Mouse (Mus musculus) forebrain, embryonic 15.5 days (tissue): ENCODE data around the gene Usp2. TPM values are rescaled to one million over a fixed set of nuclear protein-coding genes. Genes with fewer than 3 reads are reported as not detected.

ENCODE experiments used
- ATAC-seq: fragments of 200-750 bp; cut with Nextera tagmentation; replicated peaks from 2 replicates; pipeline ENCODE4 v1.8.0; 2017; ENCODE audit warnings: mild to moderate bottlenecking, moderate TSS enrichment, moderate library complexity
- H3K27ac ChIP-seq: fragments of 300-500 bp; sonication (generic); replicated peaks from 2 replicates; pipeline ENCODE4 v1.5.1; 2015; ENCODE audit warnings: mild to moderate bottlenecking, inconsistent platforms
- H3K27me3 ChIP-seq: fragments of 300-500 bp; sonication (generic); 2 replicates; pipeline ENCODE4 v1.6.1; 2015; ENCODE audit warnings: inconsistent platforms
- H3K36me3 ChIP-seq: fragments of 300-500 bp; sonication (generic); 2 replicates; pipeline ENCODE4 v1.6.1; 2015; ENCODE audit warnings: mild to moderate bottlenecking, inconsistent platforms
- H3K4me1 ChIP-seq: fragments of 300-500 bp; sonication (generic); 2 replicates; pipeline ENCODE4 v1.6.1; 2015; ENCODE audit warnings: inconsistent platforms
- H3K4me2 ChIP-seq: fragments of 300-500 bp; sonication (generic); replicated peaks from 2 replicates; pipeline ENCODE4 v1.6.1; 2015; ENCODE audit warnings: mild to moderate bottlenecking, inconsistent platforms
- H3K4me3 ChIP-seq: fragments of 300-500 bp; sonication (generic); 2 replicates; pipeline ENCODE4 v1.5.1; 2015; ENCODE audit warnings: mild to moderate bottlenecking, inconsistent platforms
- H3K9ac ChIP-seq: fragments of 300-500 bp; sonication (generic); replicated peaks from 2 replicates; pipeline ENCODE4 v1.6.1; 2015; ENCODE audit warnings: mild to moderate bottlenecking, inconsistent platforms
- H3K9me3 ChIP-seq: fragments of 300-500 bp; sonication (generic); 2 replicates; pipeline ENCODE4 v1.6.1; 2016; ENCODE audit warnings: inconsistent platforms
- WGBS: fragments of 180-500 bp; shearing (Covaris S2); methylation state at CpG from one replicate; pipeline ENCODE4 v1.1.7; 2015; ENCODE audit warnings: mixed read lengths; 5-methylcytosine and 5-hydroxymethylcytosine counted together
- polyA plus RNA-seq: library from polyadenylated mRNA; unstranded; fragments of >200 nt; fragmentation: Nextera tagmentation; extraction: Ambion mirVana; gene quantifications from 2 replicates; pipeline ENCODE4 v1.2.1, GENCODE M21; 2015

Gene Usp2
- polyA plus RNA-seq, 1 experiment from 2014 or later: 10.0 TPM

- peaks cover 14% of the 10 kb centered on the region for H3K27me3 ChIP-seq
- no peak for ATAC-seq
- no peaks in the 10 kb centered on the region for H3K36me3 ChIP-seq
- no peaks in the 10 kb centered on the region for H3K9me3 ChIP-seq
- no peak overlapping the region for H3K9ac ChIP-seq
- H3K4me2 ChIP-seq: no peak overlapping the region
- H3K4me3 ChIP-seq: no peak overlapping the region
- 74% methylated on average over 15 of the region's 15 CpGs for WGBS
- H3K27ac ChIP-seq: no peak overlapping the region
- H3K4me1 ChIP-seq: peaks cover 9% of the 10 kb centered on the region
Measured at GRCm38 (mm10) chr9:44048541-44049380, 18.1 kb upstream of the Usp2 start.

- H3K4me3 ChIP-seq: no peak overlapping the region
- H3K4me1 ChIP-seq: 0 out of 2 replicates have a peak, but pooled peaks cover 3% of the 10 kb centered on the region
- no peak overlapping the region for H3K4me2 ChIP-seq
- WGBS: 90% methylated on average over 8 of the region's 8 CpGs
- no peak overlapping the region for H3K9ac ChIP-seq
- peaks cover 7% of the 10 kb centered on the region for H3K27me3 ChIP-seq
- H3K36me3 ChIP-seq: no peaks in the 10 kb centered on the region
- no peak for ATAC-seq
- H3K9me3 ChIP-seq: no peaks in the 10 kb centered on the region
- H3K27ac ChIP-seq: no peak overlapping the region
Measured at GRCm38 (mm10) chr9:44049381-44050165, 17.2 kb upstream of the Usp2 start.

DNA sequence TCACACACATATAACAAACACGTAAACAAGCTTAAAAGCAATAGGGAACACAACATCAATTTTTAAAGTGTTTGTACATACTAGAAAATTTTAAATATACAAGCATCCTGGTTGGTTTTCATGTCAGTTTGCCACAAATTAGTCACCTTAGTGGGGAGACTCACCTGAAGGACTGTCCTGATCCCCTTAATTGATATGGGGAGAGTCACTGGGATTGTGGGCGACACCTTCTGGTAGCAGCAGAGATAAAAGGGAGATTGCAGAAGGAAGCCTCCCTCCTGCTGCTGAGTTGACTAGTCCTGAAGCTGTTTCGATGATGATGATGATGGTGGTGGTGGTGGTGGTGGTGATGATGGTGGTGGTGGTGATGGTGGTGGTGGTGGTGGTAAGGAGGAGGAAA, 14.0 kb upstream of the Usp2 start:
- Histone ChIP-seq H3K4me3 (no peak overlapping the region), H3K4me2 (no peak overlapping the region), H3K4me1 (0 out of 2 replicates have a peak, but pooled peaks cover 3% of the 10 kb centered on the region), H3K27me3 (no peaks in the 10 kb centered on the region), H3K27ac (no peak overlapping the region), H3K9me3 (no peaks in the 10 kb centered on the region), H3K36me3 (no peaks in the 10 kb centered on the region), H3K9ac (no peak overlapping the region)
- no peak for ATAC-seq
- 62% methylated on average over 3 of the region's 3 CpGs for WGBS

GRCm38 (mm10) chr9:44053936-44054335, 12.9 kb upstream of the Usp2 start:
- no peaks in the 10 kb centered on the region for H3K27me3 ChIP-seq
- no peak overlapping the region for H3K4me3 ChIP-seq
- no peak overlapping the region for H3K4me2 ChIP-seq
- no peaks in the 10 kb centered on the region for H3K36me3 ChIP-seq
- H3K4me1 ChIP-seq: no peaks in the 10 kb centered on the region
- no peaks in the 10 kb centered on the region for H3K9me3 ChIP-seq
- no peak overlapping the region for H3K9ac ChIP-seq
- no peak for ATAC-seq
- no peak overlapping the region for H3K27ac ChIP-seq
- WGBS: 88% methylated on average over 1 of the region's 1 CpGs

DNA sequence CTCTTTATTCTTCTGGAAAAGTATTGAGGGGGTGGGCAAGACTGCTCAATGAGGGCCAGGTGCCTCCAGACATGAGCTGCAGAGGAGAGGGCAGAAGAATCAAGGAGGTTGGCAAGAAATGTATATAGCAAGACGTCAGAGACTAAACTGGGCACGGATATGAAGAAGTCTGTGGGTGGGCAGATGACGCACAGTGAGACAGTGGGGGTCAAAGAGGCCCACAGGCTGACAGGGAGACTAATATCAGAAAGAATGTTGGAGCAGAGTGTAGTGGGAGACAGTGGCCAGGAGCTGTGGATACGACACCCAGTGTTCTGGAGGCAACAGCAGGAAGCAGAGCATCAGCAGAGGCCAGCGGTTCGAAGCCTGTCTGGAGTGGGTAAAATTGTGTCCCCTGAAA, 8.2 kb upstream of the Usp2 start:
- Histone ChIP-seq H3K36me3 (no peaks in the 10 kb centered on the region), H3K4me2 (no peak overlapping the region), H3K4me3 (no peak overlapping the region), H3K27me3 (no peaks in the 10 kb centered on the region), H3K4me1 (no peaks in the 10 kb centered on the region), H3K9ac (no peak overlapping the region), H3K9me3 (no peaks in the 10 kb centered on the region), H3K27ac (no peak overlapping the region)
- WGBS: 88% methylated on average over 6 of the region's 6 CpGs
- ATAC-seq: no peak

DNA sequence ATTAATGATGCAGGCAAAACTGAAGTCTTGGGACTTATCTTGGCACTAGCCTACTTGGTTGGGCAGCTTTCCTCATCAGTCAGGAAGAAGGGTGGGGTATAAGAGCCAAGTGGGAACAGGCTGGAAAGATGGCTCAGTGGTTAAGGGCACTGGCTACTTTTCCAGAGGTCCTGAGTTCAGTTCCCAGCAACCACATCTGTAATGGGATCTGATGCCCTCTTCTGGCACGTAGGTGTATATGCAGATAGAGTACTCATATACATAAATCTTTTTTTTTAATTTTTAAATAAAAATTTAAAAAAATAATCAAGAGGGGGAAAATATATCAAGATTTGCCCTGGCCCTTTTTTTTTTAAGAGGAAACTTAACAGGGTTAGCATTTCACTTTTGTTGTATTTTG, 1.6 kb upstream of the Usp2 start:
- no peak for ATAC-seq
- Histone ChIP-seq H3K27ac (no peak overlapping the region), H3K27me3 (no peaks in the 10 kb centered on the region), H3K4me1 (peaks cover 11% of the 10 kb centered on the region), H3K9ac (no peak overlapping the region), H3K4me2 (no peak overlapping the region), H3K9me3 (no peaks in the 10 kb centered on the region), H3K36me3 (no peaks in the 10 kb centered on the region), H3K4me3 (no peak overlapping the region)
- WGBS: 34% methylated on average over 1 of the region's 1 CpGs

- peak; percentile 72 for ATAC-seq
- 9% methylated on average over 15 of the region's 15 CpGs for WGBS
- H3K4me3 ChIP-seq: peak overlapping the region; percentile 55
- no peaks in the 10 kb centered on the region for H3K9me3 ChIP-seq
- no peaks in the 10 kb centered on the region for H3K27me3 ChIP-seq
- H3K4me2 ChIP-seq: peak overlapping the region; percentile 95
- H3K36me3 ChIP-seq: no peaks in the 10 kb centered on the region
- peak overlapping the region; percentile 53 for H3K9ac ChIP-seq
- no peak overlapping the region; the same call in 1 of the 2 replicates for H3K27ac ChIP-seq
- H3K4me1 ChIP-seq: peaks cover 21% of the 10 kb centered on the region
Measured at GRCm38 (mm10) chr9:44067241-44067959, 579 bp downstream of the Usp2 start.

GRCm38 (mm10) chr9:44067960-44068330, 1.1 kb downstream of the Usp2 start:
- Histone ChIP-seq H3K4me1 (peaks cover 24% of the 10 kb centered on the region), H3K27me3 (no peaks in the 10 kb centered on the region), H3K4me2 (no peak overlapping the region), H3K36me3 (no peaks in the 10 kb centered on the region), H3K9me3 (no peaks in the 10 kb centered on the region), H3K27ac (no peak overlapping the region), H3K9ac (no peak overlapping the region), H3K4me3 (no peak overlapping the region)
- ATAC-seq: no peak
- 85% methylated on average over 6 of the region's 6 CpGs for WGBS

- Histone ChIP-seq H3K9ac (no peak overlapping the region), H3K27ac (no peak overlapping the region), H3K4me3 (no peak overlapping the region), H3K36me3 (no peaks in the 10 kb centered on the region), H3K27me3 (no peaks in the 10 kb centered on the region), H3K9me3 (no peaks in the 10 kb centered on the region), H3K4me1 (peaks cover 24% of the 10 kb centered on the region), H3K4me2 (no peak overlapping the region)
- 38% methylated on average over 7 of the region's 7 CpGs for WGBS
- ATAC-seq: no peak
Measured at GRCm38 (mm10) chr9:44069252-44069651, 2.4 kb downstream of the Usp2 start.

GRCm38 (mm10) chr9:44070113-44070843, 3.5 kb downstream of the Usp2 start:
- Histone ChIP-seq H3K27ac (no peak overlapping the region), H3K4me1 (peaks cover 24% of the 10 kb centered on the region), H3K9me3 (no peaks in the 10 kb centered on the region), H3K9ac (no peak overlapping the region), H3K36me3 (no peaks in the 10 kb centered on the region), H3K4me3 (no peak overlapping the region), H3K4me2 (no peak overlapping the region), H3K27me3 (no peaks in the 10 kb centered on the region)
- no peak for ATAC-seq
- 79% methylated on average over 14 of the region's 14 CpGs for WGBS

DNA sequence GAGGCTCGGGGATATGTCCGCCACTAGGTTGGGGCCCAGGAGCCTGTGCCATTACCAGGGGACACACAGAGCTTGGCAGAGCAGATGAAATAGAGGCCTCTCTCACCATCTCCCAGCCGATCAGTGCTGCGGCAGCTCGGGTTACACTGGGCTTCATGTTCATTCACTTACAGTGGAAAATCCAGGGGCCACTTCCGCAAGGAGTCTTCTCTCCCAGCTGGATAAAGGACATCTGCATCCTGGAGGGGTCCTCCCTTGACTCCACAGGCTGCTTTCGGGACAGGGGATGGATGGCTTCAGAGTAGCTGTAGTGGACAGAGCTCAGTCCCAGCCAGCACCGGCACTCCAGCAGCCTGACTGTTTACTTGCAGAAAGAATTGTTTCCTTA, 4.0 kb downstream of the Usp2 start:
- Histone ChIP-seq H3K9ac (no peak overlapping the region), H3K9me3 (no peaks in the 10 kb centered on the region), H3K4me1 (peaks cover 24% of the 10 kb centered on the region), H3K27me3 (no peaks in the 10 kb centered on the region), H3K4me2 (no peak overlapping the region), H3K36me3 (no peaks in the 10 kb centered on the region), H3K27ac (no peak overlapping the region), H3K4me3 (no peak overlapping the region)
- ATAC-seq: no peak
- WGBS: 44% methylated on average over 8 of the region's 8 CpGs
